Comparison of ENCODE assay signal across 16 mouse cellular contexts in the genomic region with DNA sequence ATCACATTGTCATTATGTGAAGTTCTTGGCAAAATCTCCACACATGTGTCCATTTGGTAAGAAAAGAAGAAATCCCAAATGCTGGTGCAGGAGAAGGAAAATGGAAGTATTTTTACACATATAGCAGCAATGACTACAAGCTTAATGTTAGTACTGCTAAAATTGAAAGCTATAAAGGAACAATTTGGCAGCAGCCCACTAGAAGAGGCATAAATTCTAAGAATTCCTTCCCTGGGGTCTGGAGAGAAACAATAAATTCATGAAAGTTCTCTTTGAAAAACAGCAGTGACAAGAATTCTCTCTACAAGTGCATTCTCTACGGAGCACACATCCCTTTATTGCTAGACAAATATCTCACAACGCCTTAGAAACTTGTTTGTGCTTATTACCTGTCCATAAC.
DNase-seq lines count a peak whose midpoint lies in the region; ATAC-seq and TF ChIP-seq lines count a peak whose summit lies in the region.
"Had no signal": no experiment of that assay in that cellular context is flagged by ENCODE, and none has a peak within 500 bp of the region (broad histone marks: within the 10 kb centered on the region; RNA-seq: fewer than 3 reads in every experiment).

No protein-coding gene starts in this region.

- H3K4me2 ChIP-seq in hindbrain, postnatal 0 days (ENCODE audit: low read depth, low read length), result peak overlapping the region; percentile 34; the same call in 1 of the 2 replicates
- H3K4me2 ChIP-seq in hindbrain, embryonic 12.5 days (replicated peaks), result no peak overlapping the region
- no peak overlapping the region for H3K4me2 ChIP-seq in forebrain, embryonic 12.5 days
- peak overlapping the region; percentile 27; the same call in 1 of the 2 replicates for H3K4me2 ChIP-seq in midbrain, embryonic 15.5 days
- H3K4me2 ChIP-seq: liver, embryonic 11.5 days; lung, embryonic 14.5 days had no signal

- peak; percentile 2 for DNase-seq in hindbrain, postnatal 0 days (ENCODE audit: low spot score)
- DNase-seq in Muller cell, postnatal 12 days (ENCODE audit: inconsistent ontology term), result peak; percentile 13
- DNase-seq in thymus, postnatal 25 days, result no peak
- DNase-seq in lung, postnatal 4 days, result no peak
- DNase-seq: cerebellum, adult 9-10 months; gastrocnemius, postnatal 25 days; kidney, adult 18-20 months; kidney, postnatal 25 days; right cerebral cortex, postnatal 4 days had no signal

- no peak overlapping the region for H3K27ac ChIP-seq in hindbrain, postnatal 0 days
- H3K27ac ChIP-seq in hindbrain, embryonic 12.5 days, result no peak overlapping the region
- H3K27ac ChIP-seq in forebrain, embryonic 12.5 days, result 0 out of 2 replicates have a peak overlapping the region, but pooled peaks have one; percentile 31
- H3K27ac ChIP-seq in midbrain, embryonic 15.5 days, result no peak overlapping the region
- H3K27ac ChIP-seq: hindbrain, embryonic 15.5 days; macrophage had no signal

- H3K27me3 ChIP-seq in hindbrain, postnatal 0 days (ENCODE audit: insufficient read depth, low read length), result no peaks in the 10 kb centered on the region
- H3K27me3 ChIP-seq in hindbrain, embryonic 12.5 days, result no peaks in the 10 kb centered on the region
- H3K27me3 ChIP-seq in forebrain, embryonic 12.5 days, result no peaks in the 10 kb centered on the region
- H3K27me3 ChIP-seq in midbrain, embryonic 15.5 days (replicated peaks), result no peaks in the 10 kb centered on the region
- H3K27me3 ChIP-seq: hindbrain, embryonic 15.5 days had no signal

- H3K9me3 ChIP-seq in hindbrain, postnatal 0 days (ENCODE audit: low read length), result no peaks in the 10 kb centered on the region
- H3K9me3 ChIP-seq in hindbrain, embryonic 12.5 days (replicated peaks), result no peaks in the 10 kb centered on the region
- H3K9me3 ChIP-seq in forebrain, embryonic 12.5 days, result no peaks in the 10 kb centered on the region
- no peaks in the 10 kb centered on the region for H3K9me3 ChIP-seq in midbrain, embryonic 15.5 days
- H3K9me3 ChIP-seq: hindbrain, embryonic 15.5 days had no signal

- ATAC-seq in hindbrain, postnatal 0 days, result no peak
- ATAC-seq in hindbrain, embryonic 12.5 days (ENCODE audit: low FRiP score), result no peak
- ATAC-seq in forebrain, embryonic 12.5 days (ENCODE audit: low FRiP score), result no peak
- ATAC-seq in midbrain, embryonic 15.5 days (replicated peaks), result no peak; the same call in 1 of the 2 replicates

- no peak for TF ChIP-seq CTCF in hindbrain, postnatal 0 days (IDR thresholded peaks at IDR 0.05; ENCODE audit: low read depth)

- no peak overlapping the region for H3K9ac ChIP-seq in hindbrain, postnatal 0 days (replicated peaks; ENCODE audit: low read length)
- no peak overlapping the region for H3K9ac ChIP-seq in hindbrain, embryonic 12.5 days
- H3K9ac ChIP-seq in forebrain, embryonic 12.5 days, result no peak overlapping the region
- no peak overlapping the region for H3K9ac ChIP-seq in midbrain, embryonic 15.5 days
- H3K9ac ChIP-seq: hindbrain, embryonic 15.5 days; lung, embryonic 14.5 days had no signal

- H3K4me3 ChIP-seq in hindbrain, postnatal 0 days (ENCODE audit: low read length), result no peak overlapping the region
- H3K4me3 ChIP-seq in hindbrain, embryonic 12.5 days, result no peak overlapping the region
- no peak overlapping the region for H3K4me3 ChIP-seq in forebrain, embryonic 12.5 days (replicated peaks)
- H3K4me3 ChIP-seq in midbrain, embryonic 15.5 days, result no peak overlapping the region
- H3K4me3 ChIP-seq: hindbrain, embryonic 15.5 days had no signal

- peaks cover 14% of the 10 kb centered on the region; the same call in 1 of the 2 replicates for H3K4me1 ChIP-seq in hindbrain, postnatal 0 days (ENCODE audit: insufficient read depth, low read length)
- H3K4me1 ChIP-seq in hindbrain, embryonic 12.5 days, result no peaks in the 10 kb centered on the region
- peaks cover 12% of the 10 kb centered on the region for H3K4me1 ChIP-seq in forebrain, embryonic 12.5 days
- H3K4me1 ChIP-seq in midbrain, embryonic 15.5 days, result peaks cover 15% of the 10 kb centered on the region

- 40% methylated on average over 2 of the region's 2 CpGs for WGBS in hindbrain, postnatal 0 days
- 76% methylated on average over 2 of the region's 2 CpGs for WGBS in hindbrain, embryonic 12.5 days
- WGBS in forebrain, embryonic 12.5 days, result 65% methylated on average over 2 of the region's 2 CpGs
- 39% methylated on average over 2 of the region's 2 CpGs for WGBS in midbrain, embryonic 15.5 days

- H3K36me3 ChIP-seq in hindbrain, postnatal 0 days (ENCODE audit: insufficient read depth, low read length), result no peaks in the 10 kb centered on the region
- H3K36me3 ChIP-seq in hindbrain, embryonic 12.5 days, result no peaks in the 10 kb centered on the region
- H3K36me3 ChIP-seq in forebrain, embryonic 12.5 days (replicated peaks), result no peaks in the 10 kb centered on the region
- no peaks in the 10 kb centered on the region for H3K36me3 ChIP-seq in midbrain, embryonic 15.5 days (replicated peaks)
- H3K36me3 ChIP-seq: hindbrain, embryonic 15.5 days had no signal

Comparison
In these comparisons a context has a peak if more than half of its experiments do, and no peak if none do; other contexts are left out.
1. H3K4me2 ChIP-seq: peak in hindbrain, postnatal 0 days (single experiment) and midbrain, embryonic 15.5 days (single experiment); none in hindbrain, embryonic 12.5 days (single experiment) and forebrain, embryonic 12.5 days (single experiment).
2. DNase-seq: peak in hindbrain, postnatal 0 days (single experiment) and Muller cell, postnatal 12 days (single experiment); none in thymus, postnatal 25 days (single experiment) and lung, postnatal 4 days (0 of 2).